Mouse (Mus musculus) thymus, postnatal 10 days (tissue): ENCODE results near the gene Zbed3.

Source experiments
- DNase-seq, 2 experiments: peaks; one replicate each; pipeline ENCODE4 v3.0.0; 2021; ENCODE audit warnings: low spot score in 2 of 2

The Zbed3 gene

GRCm38 (mm10) chr13:95323400-95323799, at the start of gene Zbed3:
Gene Zbed3 (plus strand): TSS chr13:95323612.
- no peak for DNase-seq

- no peak for DNase-seq
These were observed 44.9 kb upstream of the Zbed3 start for GRCm38 (mm10) chr13:95278426-95279025.

GRCm38 (mm10) chr13:95281740-95282673, 41.4 kb upstream of the Zbed3 start:
- DNase-seq, result no peak

- DNase-seq, result peak in 1 of 2 experiments; percentile 27
These were observed 36.4 kb upstream of the Zbed3 start for GRCm38 (mm10) chr13:95286989-95287388.

- DNase-seq, result no peak
These were observed 35.4 kb upstream of the Zbed3 start for GRCm38 (mm10) chr13:95288027-95288426.

- no peak for DNase-seq
These were observed 31.4 kb upstream of the Zbed3 start for GRCm38 (mm10) chr13:95291983-95292382.

- no peak for DNase-seq
These were observed 23.5 kb upstream of the Zbed3 start for GRCm38 (mm10) chr13:95299956-95300355.

- DNase-seq, result no peak
These were observed 16.8 kb upstream of the Zbed3 start for GRCm38 (mm10) chr13:95306596-95306995.

- no peak for DNase-seq
These were observed 16.2 kb upstream of the Zbed3 start for GRCm38 (mm10) chr13:95307100-95307655.

- DNase-seq, result no peak
These were observed 11.4 kb upstream of the Zbed3 start for GRCm38 (mm10) chr13:95312016-95312415.

- DNase-seq, result no peak
These were observed 4.3 kb upstream of the Zbed3 start for GRCm38 (mm10) chr13:95319153-95319552.

- no peak for DNase-seq
These were observed 3.0 kb upstream of the Zbed3 start for GRCm38 (mm10) chr13:95320451-95320850.

GRCm38 (mm10) chr13:95323950-95324625, 676 bp downstream of the Zbed3 start:
- peak; percentile 47 to 76 for DNase-seq

- DNase-seq, result peak in 1 of 2 experiments; percentile 14
These were observed 1.2 kb downstream of the Zbed3 start for GRCm38 (mm10) chr13:95324626-95325079.

- DNase-seq, result peak; percentile 51 to 52
These were observed 1.9 kb downstream of the Zbed3 start for GRCm38 (mm10) chr13:95325080-95325906.

GRCm38 (mm10) chr13:95325907-95326550, 2.6 kb downstream of the Zbed3 start:
- no peak for DNase-seq

GRCm38 (mm10) chr13:95326611-95327344, 3.4 kb downstream of the Zbed3 start:
- DNase-seq, result no peak

GRCm38 (mm10) chr13:95327345-95327741, 3.9 kb downstream of the Zbed3 start:
- DNase-seq, result no peak

- DNase-seq, result no peak
These were observed 5.4 kb downstream of the Zbed3 start for GRCm38 (mm10) chr13:95328767-95329166.

- no peak for DNase-seq
These were observed 7.1 kb downstream of the Zbed3 start for GRCm38 (mm10) chr13:95330507-95330906.
